Mouse (Mus musculus) cerebellum, adult 2 months (tissue): ENCODE data around the gene Rgs5. TPM values are rescaled to one million over a fixed set of nuclear protein-coding genes. Genes with fewer than 3 reads are reported as not detected.

Experiments used
- DNase-seq, 2 experiments: peaks; one replicate each; pipeline ENCODE4 v3.0.0; 2021
- H3K27ac ChIP-seq: fragments of 200-500 bp; 2 replicates; pipeline ENCODE4 v1.5.1; 2012; ENCODE audit warnings: low read length, control low read depth, inconsistent platforms; ENCODE audit not compliant: insufficient read depth
- H3K27me3 ChIP-seq: fragments of 200-500 bp; 2 replicates; pipeline ENCODE4 v1.6.1; 2012; ENCODE audit warnings: inconsistent platforms, mild to moderate bottlenecking, low read length, moderate library complexity; ENCODE audit not compliant: control insufficient read depth, insufficient read depth
- H3K4me1 ChIP-seq: fragments of 200-500 bp; 2 replicates; pipeline ENCODE4 v1.6.1; 2011; ENCODE audit warnings: low read length; ENCODE audit not compliant: control insufficient read depth, insufficient read depth
- H3K4me3 ChIP-seq: fragments of 200-500 bp; replicated peaks from 2 replicates; pipeline ENCODE3; 2011; ENCODE audit warnings: mild to moderate bottlenecking, low read depth, low read length, control low read depth; ENCODE audit not compliant: insufficient read depth
- CTCF ChIP-seq: fragments of 200-500 bp; IDR thresholded peaks from 2 replicates; pipeline ENCODE4 v1.5.1; 2011; ENCODE audit warnings: low read depth, mild to moderate bottlenecking, control low read depth, low read length, moderate library complexity, borderline replicate concordance; ENCODE audit not compliant: insufficient read depth
- POLR2A ChIP-seq: fragments of 200-500 bp; IDR thresholded peaks from 2 replicates; pipeline ENCODE4 v1.6.1; 2011; ENCODE audit warnings: low read length, control low read depth, borderline replicate concordance; ENCODE audit not compliant: insufficient read depth
- WGBS: fragments of 180-500 bp; shearing (Covaris S2); methylation state at CpG from one replicate; pipeline ENCODE4 v1.1.7; 2018; 5-methylcytosine and 5-hydroxymethylcytosine counted together
- polyA plus RNA-seq: library from polyadenylated mRNA; depleted of rRNA; stranded (reverse); fragments of >200 nt; gene quantifications from 2 replicates; pipeline ENCODE4 v1.2.3, GENCODE M21; 2012

Gene Rgs5
- polyA plus RNA-seq, 1 experiment, result 69.4 TPM

DNA sequence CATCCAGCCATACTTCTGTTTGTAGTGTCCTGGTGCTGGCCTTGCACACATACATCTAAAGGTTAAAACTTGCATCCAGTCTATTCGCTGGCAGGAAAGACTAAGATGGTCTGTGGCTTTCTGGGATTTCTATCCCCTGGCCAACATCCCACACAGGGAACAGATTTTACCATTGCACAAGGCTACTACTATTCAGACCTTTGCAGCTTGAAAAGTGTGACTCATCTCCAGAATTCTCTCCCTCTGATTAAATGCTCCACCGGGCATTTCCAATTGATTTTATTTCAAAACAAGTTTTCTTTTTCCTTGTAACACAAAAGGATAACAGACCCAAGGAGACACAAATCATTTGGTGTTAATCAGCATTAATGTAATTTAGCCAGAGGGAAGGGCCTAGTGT, 16.5 kb downstream of the Rgs5 start:
- no peak for TF ChIP-seq CTCF
- TF ChIP-seq POLR2A, result no peak
- no peak overlapping the region for H3K4me3 ChIP-seq
- WGBS, result 75% methylated on average over 2 of the region's 2 CpGs
- H3K27me3 ChIP-seq, result no peaks in the 10 kb centered on the region
- DNase-seq, result no peak
- no peak overlapping the region for H3K27ac ChIP-seq
- no peaks in the 10 kb centered on the region for H3K4me1 ChIP-seq

DNA sequence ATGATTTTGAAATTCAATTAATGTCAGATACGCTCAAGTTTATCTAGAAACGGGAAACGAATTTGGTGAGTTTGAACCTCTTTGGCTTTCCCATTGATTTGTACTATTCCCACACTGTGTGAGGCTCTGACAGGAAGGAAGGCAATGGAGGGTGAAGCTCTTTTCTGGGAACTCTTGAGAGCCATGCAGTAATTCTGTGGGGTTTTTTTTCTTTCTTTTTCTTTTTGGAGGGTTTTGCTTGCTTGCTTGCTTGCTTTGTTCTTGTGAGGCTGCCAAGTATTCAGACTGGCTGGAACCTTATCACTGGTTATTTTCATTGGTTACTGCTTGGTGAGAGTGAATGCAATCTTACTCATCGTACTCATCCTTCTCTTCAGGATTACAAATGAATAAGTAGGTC, 17.0 kb downstream of the Rgs5 start:
- 59% methylated on average over 4 of the region's 4 CpGs for WGBS
- Histone ChIP-seq H3K4me3 (no peak overlapping the region), H3K27ac (no peak overlapping the region), H3K4me1 (no peaks in the 10 kb centered on the region), H3K27me3 (no peaks in the 10 kb centered on the region)
- TF ChIP-seq CTCF (no peak), POLR2A (no peak)
- DNase-seq, result no peak

DNA sequence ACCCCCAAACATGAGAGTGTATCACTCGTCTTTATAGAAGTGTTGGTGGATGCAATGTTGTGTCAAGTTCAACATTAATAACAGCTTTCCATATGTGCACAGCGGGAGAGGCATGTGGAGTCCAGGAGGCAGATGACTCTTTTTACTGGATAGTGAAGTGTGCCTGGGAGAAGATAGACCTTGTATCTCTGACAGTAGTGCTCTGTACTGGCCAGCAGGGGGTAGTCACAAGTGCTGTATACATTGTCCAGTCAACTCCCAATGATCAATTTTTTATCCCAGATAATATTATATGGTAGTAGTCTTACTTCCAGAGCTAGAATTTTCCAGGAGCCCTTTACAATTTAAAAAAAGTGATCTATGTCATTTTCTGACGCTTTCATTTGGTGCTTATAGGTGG, 18.8 kb downstream of the Rgs5 start:
- Histone ChIP-seq H3K4me1 (no peaks in the 10 kb centered on the region), H3K27ac (no peak overlapping the region)
- 50% methylated on average over 3 of the region's 3 CpGs for WGBS

DNA sequence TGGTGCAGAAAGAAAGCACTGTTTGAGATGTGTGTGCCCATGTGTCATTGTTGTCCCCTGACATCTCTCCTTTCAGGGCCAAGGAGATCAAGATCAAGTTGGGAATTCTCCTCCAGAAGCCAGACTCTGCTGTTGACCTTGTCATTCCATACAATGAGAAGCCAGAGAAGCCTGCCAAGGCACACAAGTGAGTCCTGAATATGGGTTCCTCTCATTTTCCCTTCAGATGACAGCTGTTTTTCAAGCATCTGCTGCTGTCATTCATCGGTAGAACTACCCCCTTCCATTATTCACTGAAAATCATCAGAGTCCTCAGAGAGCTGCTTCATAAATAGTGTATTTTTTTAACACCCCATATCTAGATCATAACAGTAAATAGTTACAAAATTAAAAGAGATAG, 21.4 kb downstream of the Rgs5 start:
- no peak for DNase-seq
- 39% methylated on average over 1 of the region's 1 CpGs for WGBS
- TF ChIP-seq POLR2A (no peak), CTCF (no peak)
- no peak overlapping the region for H3K4me3 ChIP-seq
- H3K4me1 ChIP-seq, result no peaks in the 10 kb centered on the region
- H3K27ac ChIP-seq, result no peak overlapping the region
- H3K27me3 ChIP-seq, result no peaks in the 10 kb centered on the region

More for the DNA sequence above, 18.8 kb downstream of the Rgs5 start:
- DNase-seq, result no peak
- H3K4me3 ChIP-seq, result no peak overlapping the region
- TF ChIP-seq POLR2A, result no peak
- H3K27me3 ChIP-seq, result no peaks in the 10 kb centered on the region

DNA sequence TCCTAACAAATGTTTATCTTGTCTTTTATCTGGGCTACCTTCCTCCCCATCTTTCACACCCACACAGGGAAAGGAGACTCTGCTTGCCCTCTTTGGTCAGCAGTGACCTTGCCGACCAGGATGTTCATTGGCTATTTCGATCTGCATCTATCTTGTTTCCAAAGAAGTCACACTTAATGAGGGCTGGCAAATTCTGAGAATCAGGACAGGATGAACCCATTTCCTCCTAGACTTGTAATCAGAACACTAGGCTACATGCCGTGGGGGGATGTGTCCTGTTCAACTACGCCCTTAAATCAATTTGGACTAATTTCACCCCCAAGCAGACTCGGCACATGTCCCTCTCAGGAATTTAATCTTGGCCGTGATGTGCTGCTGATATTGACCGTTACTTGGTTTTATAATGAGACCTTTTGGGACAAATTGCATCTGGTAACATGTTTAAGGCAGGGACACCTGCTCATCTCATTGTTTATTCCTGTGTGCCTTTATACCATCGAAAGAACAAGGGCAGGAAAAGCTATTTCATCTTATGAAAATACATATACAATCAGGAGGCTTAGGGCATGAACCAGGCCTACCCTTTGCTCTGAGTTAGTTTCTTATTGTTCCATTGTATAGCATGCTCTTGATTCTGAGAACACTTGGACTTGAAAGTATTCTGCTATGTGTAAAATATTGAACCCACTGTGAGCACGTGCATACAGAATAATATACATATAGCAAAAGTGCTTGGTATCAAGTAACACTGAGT, 25.3 kb downstream of the Rgs5 start:
- no peak for DNase-seq
- Histone ChIP-seq H3K4me3 (no peak overlapping the region), H3K27me3 (no peaks in the 10 kb centered on the region), H3K27ac (no peak overlapping the region), H3K4me1 (no peaks in the 10 kb centered on the region)
- TF ChIP-seq CTCF, result no peak
- TF ChIP-seq POLR2A, result no peak
- 86% methylated on average over 9 of the region's 9 CpGs for WGBS

DNA sequence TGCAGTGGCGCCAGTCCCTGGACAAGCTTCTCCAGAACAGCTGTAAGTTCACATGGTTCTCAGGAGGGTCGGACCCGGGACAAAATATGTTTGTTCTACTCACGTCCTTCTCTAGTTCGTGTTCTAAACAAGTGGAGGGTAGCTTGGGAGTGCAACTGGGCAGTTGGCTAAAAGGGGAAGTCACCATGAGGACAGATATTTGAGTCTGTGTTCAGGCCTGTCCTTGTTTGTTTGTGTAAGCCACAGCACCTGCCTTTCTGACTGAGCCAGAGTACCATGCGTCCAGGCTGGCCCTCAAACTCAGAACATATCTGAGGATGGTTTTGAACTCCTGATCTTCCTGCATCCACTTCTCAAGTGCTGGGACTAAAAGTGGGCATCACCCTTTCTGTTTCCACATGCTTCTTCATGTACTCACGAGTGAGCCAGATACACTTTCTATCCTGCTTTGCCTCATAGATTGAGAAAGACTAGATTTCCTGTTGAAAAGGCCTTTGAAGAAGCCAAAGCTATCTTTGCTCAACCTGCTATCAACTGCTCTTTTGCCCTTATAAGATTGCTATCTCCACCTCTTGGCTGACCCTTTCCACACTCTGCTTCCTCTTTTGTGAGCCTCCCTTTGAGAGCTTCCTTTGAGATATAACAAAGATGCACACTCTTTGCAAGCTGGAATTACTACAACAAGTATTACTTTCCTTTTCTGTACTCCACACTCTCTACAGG, 27.6 kb downstream of the Rgs5 start:
- H3K4me1 ChIP-seq, result no peaks in the 10 kb centered on the region
- no peak overlapping the region for H3K27ac ChIP-seq
- WGBS, result 84% methylated on average over 7 of the region's 7 CpGs
- H3K4me3 ChIP-seq, result no peak overlapping the region
- no peaks in the 10 kb centered on the region for H3K27me3 ChIP-seq
- TF ChIP-seq POLR2A (no peak), CTCF (no peak)
- DNase-seq, result no peak

DNA sequence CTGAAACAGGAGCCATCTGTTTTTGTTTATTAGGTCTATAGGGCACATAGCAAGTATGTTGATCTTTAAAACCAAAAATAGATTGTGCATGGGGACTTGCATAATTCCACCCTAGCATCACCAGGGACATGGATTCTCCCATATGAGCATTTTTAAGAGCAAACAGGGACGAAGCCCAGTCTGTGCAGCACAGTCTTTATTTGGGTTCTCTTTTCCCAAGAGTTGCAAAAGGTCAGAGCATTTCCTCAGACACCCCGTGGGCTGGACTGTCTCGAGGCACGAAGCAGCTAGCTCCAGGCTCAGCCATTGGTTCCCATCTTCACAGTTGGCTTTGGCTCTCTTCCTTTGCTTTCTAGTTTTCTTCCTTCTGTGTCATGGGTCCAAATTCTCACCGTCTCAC, 30.0 kb downstream of the Rgs5 start:
- H3K27me3 ChIP-seq, result no peaks in the 10 kb centered on the region
- 48% methylated on average over 5 of the region's 5 CpGs for WGBS
- no peak for DNase-seq
- TF ChIP-seq CTCF, result no peak
- no peak for TF ChIP-seq POLR2A
- H3K4me3 ChIP-seq, result no peak overlapping the region
- H3K27ac ChIP-seq, result no peak overlapping the region
- no peaks in the 10 kb centered on the region for H3K4me1 ChIP-seq

DNA sequence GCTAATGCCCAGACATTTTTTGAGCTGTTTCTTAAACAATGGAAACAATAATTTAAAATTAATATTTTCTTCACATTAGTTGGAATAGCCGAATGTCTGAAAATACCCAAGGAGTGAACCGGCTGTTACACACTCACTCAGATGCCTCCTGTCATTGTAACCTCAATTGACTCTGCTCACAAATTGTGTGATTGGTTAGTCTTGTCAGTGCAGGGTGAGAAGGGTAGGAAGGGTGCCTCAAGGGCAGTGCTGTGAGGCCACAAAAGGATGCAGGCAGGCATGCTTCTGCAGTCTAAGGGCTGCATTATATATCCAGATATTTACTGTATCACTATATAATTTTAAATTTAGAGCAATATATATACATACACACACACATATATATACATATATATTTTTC, 37.7 kb downstream of the Rgs5 start:
- no peak for DNase-seq
- H3K4me3 ChIP-seq, result no peak overlapping the region
- H3K27ac ChIP-seq, result no peak overlapping the region
- TF ChIP-seq POLR2A (no peak), CTCF (no peak)
- H3K27me3 ChIP-seq, result no peaks in the 10 kb centered on the region
- H3K4me1 ChIP-seq, result no peaks in the 10 kb centered on the region
- WGBS, result 74% methylated on average over 2 of the region's 2 CpGs
